Mouse (Mus musculus): ENCODE results near the gene Adcyap1r1.

DNA sequence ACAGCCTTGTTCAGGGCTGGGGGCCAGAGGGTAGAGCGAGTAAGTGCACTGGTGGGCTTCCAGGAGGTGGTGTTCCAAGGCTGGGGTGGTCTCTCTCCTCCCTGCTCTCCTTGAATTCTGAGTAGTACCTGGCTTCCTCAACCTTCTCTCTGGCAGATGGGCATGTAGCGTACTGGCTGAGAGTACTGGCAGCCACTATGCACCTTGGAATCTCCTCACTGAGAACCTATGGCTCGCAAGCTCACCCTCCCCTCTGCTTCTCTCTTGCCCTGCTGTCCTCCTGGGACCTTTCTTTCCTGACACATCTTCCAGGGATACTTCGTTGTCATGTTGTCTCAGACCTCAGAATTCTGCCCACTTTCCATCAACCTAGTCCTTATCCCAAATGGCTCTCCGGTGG is 3.9 kb downstream of the Adcyap1r1 start:
- no peak for TF ChIP-seq CTCF (IDR thresholded peaks at IDR 0.05; ENCODE audit: low read depth)
- no peak for TF ChIP-seq EP300 (IDR thresholded peaks at IDR 0.05; ENCODE audit: low read depth)

All from liver, postnatal 0 days (tissue).